Mouse (Mus musculus): ENCODE data around the gene Dap. TPM values are rescaled to one million over a fixed set of nuclear protein-coding genes. Genes with fewer than 3 reads are reported as not detected.

Gene Dap
- total and polyA plus RNA-seq, 3 experiments, result 12.6 to 69.8 (median 15.1) TPM

DNA sequence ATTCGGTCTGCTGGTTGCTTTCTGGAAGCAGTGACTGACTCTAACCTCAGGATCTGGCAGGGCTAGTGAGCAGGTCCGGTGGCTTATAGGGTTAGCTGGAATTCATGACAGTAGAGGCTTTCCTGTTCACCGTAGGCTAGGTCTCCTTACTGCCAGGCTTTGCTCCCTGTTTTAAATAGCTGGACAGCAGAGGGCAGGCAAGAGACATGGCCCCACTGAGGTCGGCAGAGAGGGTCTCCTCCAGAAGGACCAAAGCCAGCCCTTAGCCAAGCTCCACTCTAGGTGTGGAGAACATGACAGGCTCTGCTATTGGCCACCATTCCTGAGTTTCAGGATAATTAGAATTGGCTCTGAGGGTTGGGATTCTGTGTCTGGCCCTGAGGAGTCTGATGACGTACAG, 60.0 kb downstream of the Dap start:
- H3K27ac ChIP-seq (ENCODE audit: insufficient read depth, low read depth), result no peak overlapping the region
- H3K9me3 ChIP-seq (replicated peaks; ENCODE audit: low read length), result no peaks in the 10 kb centered on the region
- no peaks in the 10 kb centered on the region for H3K79me2 ChIP-seq (replicated peaks; ENCODE audit: control insufficient read depth, extremely low read depth, insufficient read depth, poor library complexity, severe bottlenecking)
- TF ChIP-seq RAD21 (IDR thresholded peaks at IDR 0.05; ENCODE audit: low read depth, low read length) (peak; percentile 75), CTCF (conservative IDR thresholded peaks at IDR 0.05 in 1 of 2, IDR thresholded peaks at IDR 0.05 in 1 of 2; ENCODE audit: low read depth in 2 of 2, low read length in 2 of 2) (peak; percentile 27 to 68; a peak in 2 of 4 replicates), SMC3 (IDR thresholded peaks at IDR 0.05; ENCODE audit: low read depth, low read length) (peak; percentile 76), GABPA (IDR thresholded peaks at IDR 0.05; ENCODE audit: insufficient replicate concordance, low read depth, low read length) (no peak), E2F4 (IDR thresholded peaks at IDR 0.05; ENCODE audit: insufficient replicate concordance, low read depth, low read length) (no peak)
- peaks cover 0 to 1% of the 10 kb centered on the region in 2 experiments for H3K36me3 ChIP-seq (replicated peaks in 1 of 2; ENCODE audit: control insufficient read depth in 1 of 2, insufficient read depth in 1 of 2, low read length in 1 of 2)
- in situ Hi-C loops (cut with MboI; ENCODE audit: low pct_ligation_motif_present, low pct_unique_long_range_greater_than_20kb, low sequenced_read_pairs), result no loop called here
- H3K4me2 ChIP-seq (ENCODE audit: insufficient read depth, low read depth, poor library complexity, severe bottlenecking), result no peak overlapping the region
- H3K4me3 ChIP-seq (replicated peaks in 1 of 3; ENCODE audit: low read depth in 2 of 3, low read length in 2 of 3, poor library complexity in 1 of 3), result no peak overlapping the region
- peaks cover 12 to 66% of the 10 kb centered on the region in 2 experiments for H3K4me1 ChIP-seq (ENCODE audit: control insufficient read depth in 1 of 2, insufficient read depth in 2 of 2)
- dilution Hi-C loops (cut with MboI; ENCODE audit: extremely low pct_ligation_motif_present, extremely low pct_unique_long_range_greater_than_20kb, low sequenced_read_pairs), result no loop called here
- H3K9ac ChIP-seq (ENCODE audit: insufficient read depth, low read depth), result no peak overlapping the region
- DNase-seq (ENCODE audit: extremely low read depth), result no peak
- H3K27me3 ChIP-seq (replicated peaks), result no peaks in the 10 kb centered on the region

DNA sequence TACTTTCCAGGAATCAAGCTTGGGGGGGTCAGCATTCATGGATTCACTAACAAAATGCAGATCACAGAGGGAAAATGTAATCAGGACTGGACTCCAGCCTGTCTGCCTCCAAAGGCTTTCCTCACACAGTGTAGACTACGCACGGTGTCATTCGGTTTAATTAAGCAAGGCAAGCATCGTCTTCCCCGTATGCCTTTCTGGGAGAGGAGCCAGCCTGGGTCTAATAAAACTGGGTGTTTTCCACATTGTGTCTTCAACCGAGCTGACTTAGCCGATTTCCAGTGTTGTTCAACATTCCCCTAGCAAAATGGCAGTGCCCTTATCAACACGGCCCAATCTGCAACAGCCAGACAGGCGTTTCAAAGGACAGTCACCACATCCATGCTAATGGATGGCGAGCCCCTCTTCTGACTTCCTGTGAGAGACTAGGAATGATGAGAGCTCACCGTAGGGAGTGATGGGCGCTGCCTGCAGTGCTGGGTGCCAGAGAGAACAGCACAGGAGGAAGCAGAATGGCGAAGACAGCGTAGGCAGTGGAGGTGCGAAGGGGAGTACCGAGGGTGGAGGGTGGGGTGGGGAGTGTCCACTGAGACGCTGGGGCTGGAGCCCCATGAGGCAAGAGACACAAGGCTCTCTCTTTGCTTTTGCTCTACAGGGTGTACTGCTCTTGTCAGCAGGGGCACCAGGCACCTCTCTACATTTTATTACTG, 61.0 kb downstream of the Dap start:
- Histone ChIP-seq H3K36me3 (replicated peaks in 1 of 2; ENCODE audit: control insufficient read depth in 1 of 2, insufficient read depth in 1 of 2, low read length in 1 of 2) (peaks cover 0 to 3% of the 10 kb centered on the region in 2 experiments), H3K79me2 (replicated peaks; ENCODE audit: control insufficient read depth, extremely low read depth, insufficient read depth, poor library complexity, severe bottlenecking) (no peaks in the 10 kb centered on the region), H3K9me3 (replicated peaks; ENCODE audit: low read length) (no peaks in the 10 kb centered on the region), H3K4me1 (ENCODE audit: control insufficient read depth in 1 of 2, insufficient read depth in 2 of 2) (peaks cover 8 to 60% of the 10 kb centered on the region in 2 experiments), H3K4me3 (replicated peaks in 1 of 3; ENCODE audit: low read depth in 2 of 3, low read length in 2 of 3, poor library complexity in 1 of 3) (no peak overlapping the region), H3K9ac (ENCODE audit: insufficient read depth, low read depth) (no peak overlapping the region), H3K4me2 (ENCODE audit: insufficient read depth, low read depth, poor library complexity, severe bottlenecking) (no peak overlapping the region), H3K27me3 (replicated peaks) (no peaks in the 10 kb centered on the region), H3K27ac (ENCODE audit: insufficient read depth, low read depth) (no peak overlapping the region)
- dilution Hi-C loops (cut with MboI; ENCODE audit: extremely low pct_ligation_motif_present, extremely low pct_unique_long_range_greater_than_20kb, low sequenced_read_pairs), result no loop called here
- no peak for DNase-seq (ENCODE audit: extremely low read depth)
- in situ Hi-C loops (cut with MboI; ENCODE audit: low pct_ligation_motif_present, low pct_unique_long_range_greater_than_20kb, low sequenced_read_pairs), result no loop called here
- TF ChIP-seq POLR2A (IDR thresholded peaks at IDR 0.05; ENCODE audit: low read depth, low read length) (no peak), MEF2A (IDR thresholded peaks at IDR 0.05; ENCODE audit: borderline replicate concordance, low read depth, low read length) (no peak), EP300 (IDR thresholded peaks at IDR 0.05; ENCODE audit: low read length) (no peak), RCOR1 (conservative IDR thresholded peaks at IDR 0.05; ENCODE audit: low read depth, low read length) (no peak), ZKSCAN1 (IDR thresholded peaks at IDR 0.05; ENCODE audit: borderline replicate concordance, low read depth, low read length) (no peak), E2F4 (IDR thresholded peaks at IDR 0.05; ENCODE audit: insufficient replicate concordance, low read depth, low read length) (no peak), KAT2A (IDR thresholded peaks at IDR 0.05; ENCODE audit: insufficient replicate concordance, low read length) (no peak), CTCF (conservative IDR thresholded peaks at IDR 0.05 in 1 of 2, IDR thresholded peaks at IDR 0.05 in 1 of 2; ENCODE audit: low read depth in 2 of 2, low read length in 2 of 2) (no peak), TBP (conservative IDR thresholded peaks at IDR 0.05; ENCODE audit: low read depth, low read length) (no peak), JUND (conservative IDR thresholded peaks at IDR 0.05; ENCODE audit: low read depth, low read length) (no peak), MYC (IDR thresholded peaks at IDR 0.05; ENCODE audit: low read depth, low read length) (no peak), USF1 (IDR thresholded peaks at IDR 0.05; ENCODE audit: low read depth, low read length) (no peak), NRF1 (IDR thresholded peaks at IDR 0.05; ENCODE audit: low read depth, low read length) (no peak), MAFK (IDR thresholded peaks at IDR 0.05; ENCODE audit: insufficient replicate concordance, low read length) (no peak), ETS1 (conservative IDR thresholded peaks at IDR 0.05; ENCODE audit: low read depth, low read length) (no peak), SIN3A (IDR thresholded peaks at IDR 0.05; ENCODE audit: low read length) (no peak), NELFE (IDR thresholded peaks at IDR 0.05; ENCODE audit: low read depth, low read length) (no peak), ZMIZ1 (IDR thresholded peaks at IDR 0.05; ENCODE audit: low read depth, low read length) (no peak), ZC3H11A (IDR thresholded peaks at IDR 0.05; ENCODE audit: low read depth, low read length) (no peak)

Data from CH12.LX (cell line).